Mouse (Mus musculus): Measurements from ENCODE around the gene Gpatch1. TPM values are rescaled to one million over a fixed set of nuclear protein-coding genes. Genes with fewer than 3 reads are reported as not detected.

Gene Gpatch1
- total RNA-seq (2023): 17.6 TPM

GRCm38 (mm10) chr7:35317729-35318609 is at the start of gene Gpatch1:
Gpatch1 (minus strand) TSS chr7:35318440.

GRCm38 (mm10) chr7:35333692-35334526 is 15.7 kb upstream of the Gpatch1 start, which contains the start of gene Rhpn2:
Rhpn2 (plus strand) TSS chr7:35334170.

Other genes starting within 250 kb of the Gpatch1 start
- gene Cebpa, start 199.1 kb downstream of the Gpatch1 start, total RNA-seq (2023): 1.3 TPM
- gene Slc7a10, start 132.1 kb downstream of the Gpatch1 start, total RNA-seq (2023): not detected
- gene Lrp3, start 102.9 kb downstream of the Gpatch1 start, total RNA-seq (2023): not detected
- not detected for gene Rhpn2, start 15.7 kb upstream of the Gpatch1 start, total RNA-seq (2023)
- gene Faap24, start 78.4 kb upstream of the Gpatch1 start, total RNA-seq (2023): 12.8 TPM
- gene Cep89, start 78.6 kb upstream of the Gpatch1 start, total RNA-seq (2023): 8.3 TPM
- gene Slc7a9, start 130.4 kb upstream of the Gpatch1 start, total RNA-seq (2023): not detected
- not detected for gene Tdrd12, start 219.3 kb upstream of the Gpatch1 start, total RNA-seq (2023)
- gene Nudt19, start 237.9 kb upstream of the Gpatch1 start, total RNA-seq (2023): 20.5 TPM